Mouse (Mus musculus) megakaryocyte, embryonic 14.5 days (primary cell): ENCODE measurements around the gene Gm21188.
"Not testable (repeated sequence)": the region's sequence is repeated elsewhere in the genome, so short reads cannot be mapped to it uniquely, and the experiment has no call there.

Experiments
- FLI1 ChIP-seq: IDR thresholded peaks from 2 replicates; pipeline ENCODE4 v1.6.1; 2012; ENCODE audit warnings: low read length, inconsistent platforms, mixed read lengths
- GATA1 ChIP-seq: IDR thresholded peaks from 3 replicates; pipeline ENCODE4 v1.6.1; 2012; ENCODE audit warnings: mixed read lengths, low read length, inconsistent platforms, borderline replicate concordance

DNA sequence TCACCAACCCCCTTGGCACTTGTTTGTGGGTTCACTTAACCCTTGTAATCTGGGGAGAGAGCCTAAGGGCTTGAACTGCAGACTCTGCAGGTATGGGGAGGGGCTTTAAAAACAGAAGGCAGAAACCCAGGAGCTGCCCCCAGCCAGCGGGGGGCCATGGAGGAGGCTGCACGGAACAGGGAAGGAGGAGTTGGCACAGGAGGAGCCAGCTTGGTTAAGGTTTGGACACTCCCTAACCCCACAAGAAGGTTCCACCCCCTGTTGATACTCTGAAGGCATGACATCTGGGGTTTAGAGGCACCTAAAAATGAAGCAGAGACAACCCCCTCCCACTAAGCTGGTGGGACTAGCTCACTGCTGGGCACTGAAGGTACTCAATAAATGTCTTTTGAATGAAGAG is 38.0 kb downstream of the Gm21188 start:
- TF ChIP-seq GATA1, FLI1: not testable (repeated sequence)
